Mouse (Mus musculus): ENCODE results near the gene Igfbp7. TPM values are rescaled to one million over a fixed set of nuclear protein-coding genes. Genes with fewer than 3 reads are reported as not detected.

Gene Igfbp7
- polyA plus RNA-seq, 1 experiment from 2014 or later = 60.7 TPM

- no peak overlapping the region for H3K27ac ChIP-seq (replicated peaks; ENCODE audit: low read depth, low read length)
- no peak overlapping the region for H3K4me2 ChIP-seq (ENCODE audit: low read length)
- no peaks in the 10 kb centered on the region for H3K4me1 ChIP-seq (ENCODE audit: control insufficient read depth, insufficient read depth, low read length)
- no peaks in the 10 kb centered on the region for H3K36me3 ChIP-seq (ENCODE audit: control insufficient read depth, insufficient read depth, low read length)
- no peaks in the 10 kb centered on the region for H3K9me3 ChIP-seq (ENCODE audit: control insufficient read depth, low read length)
- DNase-seq (no peak), ATAC-seq (ENCODE audit: low FRiP score, low TSS enrichment) (no peak)
- 84% methylated on average over 9 of the region's 9 CpGs for WGBS
- H3K4me3 ChIP-seq (replicated peaks; ENCODE audit: low read depth, low read length) = no peak overlapping the region
- no peaks in the 10 kb centered on the region for H3K27me3 ChIP-seq (ENCODE audit: control insufficient read depth, insufficient read depth, low read length)
- H3K9ac ChIP-seq (replicated peaks; ENCODE audit: low read length) = no peak overlapping the region
These were observed 25.7 kb upstream of the Igfbp7 start for GRCm38 (mm10) chr5:77433561-77433960.

GRCm38 (mm10) chr5:77433119-77433518 is 25.3 kb upstream of the Igfbp7 start:
- H3K4me1 ChIP-seq (ENCODE audit: control insufficient read depth, insufficient read depth, low read length) = no peaks in the 10 kb centered on the region
- H3K4me2 ChIP-seq (ENCODE audit: low read length) = no peak overlapping the region
- 55% methylated on average over 3 of the region's 3 CpGs for WGBS
- no peaks in the 10 kb centered on the region for H3K27me3 ChIP-seq (ENCODE audit: control insufficient read depth, insufficient read depth, low read length)
- no peaks in the 10 kb centered on the region for H3K36me3 ChIP-seq (ENCODE audit: control insufficient read depth, insufficient read depth, low read length)
- no peaks in the 10 kb centered on the region for H3K9me3 ChIP-seq (ENCODE audit: control insufficient read depth, low read length)
- no peak overlapping the region for H3K27ac ChIP-seq (replicated peaks; ENCODE audit: low read depth, low read length)
- ATAC-seq (ENCODE audit: low FRiP score, low TSS enrichment) (no peak), DNase-seq (no peak)
- H3K9ac ChIP-seq (replicated peaks; ENCODE audit: low read length) = no peak overlapping the region
- no peak overlapping the region for H3K4me3 ChIP-seq (replicated peaks; ENCODE audit: low read depth, low read length)

- H3K36me3 ChIP-seq (ENCODE audit: control insufficient read depth, insufficient read depth, low read length) = no peaks in the 10 kb centered on the region
- no peaks in the 10 kb centered on the region for H3K27me3 ChIP-seq (ENCODE audit: control insufficient read depth, insufficient read depth, low read length)
- H3K4me3 ChIP-seq (replicated peaks; ENCODE audit: low read depth, low read length) = no peak overlapping the region
- ATAC-seq (ENCODE audit: low FRiP score, low TSS enrichment) (no peak), DNase-seq (no peak)
- 62% methylated on average over 2 of the region's 2 CpGs for WGBS
- H3K4me1 ChIP-seq (ENCODE audit: control insufficient read depth, insufficient read depth, low read length) = no peaks in the 10 kb centered on the region
- no peaks in the 10 kb centered on the region for H3K9me3 ChIP-seq (ENCODE audit: control insufficient read depth, low read length)
- H3K27ac ChIP-seq (replicated peaks; ENCODE audit: low read depth, low read length) = no peak overlapping the region
- H3K9ac ChIP-seq (replicated peaks; ENCODE audit: low read length) = no peak overlapping the region
- H3K4me2 ChIP-seq (ENCODE audit: low read length) = no peak overlapping the region
These were observed 24.6 kb upstream of the Igfbp7 start for GRCm38 (mm10) chr5:77432446-77432845.

- no peaks in the 10 kb centered on the region for H3K36me3 ChIP-seq (ENCODE audit: control insufficient read depth, insufficient read depth, low read length)
- H3K4me3 ChIP-seq (replicated peaks; ENCODE audit: low read depth, low read length) = no peak overlapping the region
- H3K4me2 ChIP-seq (ENCODE audit: low read length) = no peak overlapping the region
- H3K9me3 ChIP-seq (ENCODE audit: control insufficient read depth, low read length) = no peaks in the 10 kb centered on the region
- DNase-seq (no peak), ATAC-seq (ENCODE audit: low FRiP score, low TSS enrichment) (no peak)
- no peaks in the 10 kb centered on the region for H3K4me1 ChIP-seq (ENCODE audit: control insufficient read depth, insufficient read depth, low read length)
- no peak overlapping the region for H3K27ac ChIP-seq (replicated peaks; ENCODE audit: low read depth, low read length)
- H3K9ac ChIP-seq (replicated peaks; ENCODE audit: low read length) = no peak overlapping the region
- 84% methylated on average over 9 of the region's 9 CpGs for WGBS
- H3K27me3 ChIP-seq (ENCODE audit: control insufficient read depth, insufficient read depth, low read length) = no peaks in the 10 kb centered on the region
These were observed 23.2 kb upstream of the Igfbp7 start for GRCm38 (mm10) chr5:77431068-77431467.

GRCm38 (mm10) chr5:77430471-77430870 is 22.6 kb upstream of the Igfbp7 start:
- H3K27me3 ChIP-seq (ENCODE audit: control insufficient read depth, insufficient read depth, low read length) = no peaks in the 10 kb centered on the region
- WGBS = 84% methylated on average over 11 of the region's 11 CpGs
- no peak overlapping the region for H3K4me2 ChIP-seq (ENCODE audit: low read length)
- H3K4me3 ChIP-seq (replicated peaks; ENCODE audit: low read depth, low read length) = no peak overlapping the region
- ATAC-seq (ENCODE audit: low FRiP score, low TSS enrichment) (no peak), DNase-seq (no peak)
- no peaks in the 10 kb centered on the region for H3K36me3 ChIP-seq (ENCODE audit: control insufficient read depth, insufficient read depth, low read length)
- H3K4me1 ChIP-seq (ENCODE audit: control insufficient read depth, insufficient read depth, low read length) = no peaks in the 10 kb centered on the region
- no peaks in the 10 kb centered on the region for H3K9me3 ChIP-seq (ENCODE audit: control insufficient read depth, low read length)
- no peak overlapping the region for H3K27ac ChIP-seq (replicated peaks; ENCODE audit: low read depth, low read length)
- no peak overlapping the region for H3K9ac ChIP-seq (replicated peaks; ENCODE audit: low read length)

- no peak overlapping the region for H3K9ac ChIP-seq (replicated peaks; ENCODE audit: low read length)
- no peak overlapping the region for H3K4me2 ChIP-seq (ENCODE audit: low read length)
- ATAC-seq (ENCODE audit: low FRiP score, low TSS enrichment) = no peak
- DNase-seq = no peak
- H3K4me1 ChIP-seq (ENCODE audit: control insufficient read depth, insufficient read depth, low read length) = no peaks in the 10 kb centered on the region
- H3K27ac ChIP-seq (replicated peaks; ENCODE audit: low read depth, low read length) = no peak overlapping the region
- no peak overlapping the region for H3K4me3 ChIP-seq (replicated peaks; ENCODE audit: low read depth, low read length)
- H3K9me3 ChIP-seq (ENCODE audit: control insufficient read depth, low read length) = no peaks in the 10 kb centered on the region
- 87% methylated on average over 4 of the region's 4 CpGs for WGBS
- no peaks in the 10 kb centered on the region for H3K27me3 ChIP-seq (ENCODE audit: control insufficient read depth, insufficient read depth, low read length)
- no peaks in the 10 kb centered on the region for H3K36me3 ChIP-seq (ENCODE audit: control insufficient read depth, insufficient read depth, low read length)
These were observed 22.2 kb upstream of the Igfbp7 start for GRCm38 (mm10) chr5:77430049-77430448.

- DNase-seq (no peak), ATAC-seq (ENCODE audit: low FRiP score, low TSS enrichment) (no peak)
- Histone ChIP-seq H3K27ac (replicated peaks; ENCODE audit: low read depth, low read length) (no peak overlapping the region), H3K9ac (replicated peaks; ENCODE audit: low read length) (no peak overlapping the region), H3K27me3 (ENCODE audit: control insufficient read depth, insufficient read depth, low read length) (no peaks in the 10 kb centered on the region), H3K9me3 (ENCODE audit: control insufficient read depth, low read length) (0 out of 2 replicates have a peak, but pooled peaks cover 4% of the 10 kb centered on the region), H3K4me2 (ENCODE audit: low read length) (no peak overlapping the region), H3K36me3 (ENCODE audit: control insufficient read depth, insufficient read depth, low read length) (no peaks in the 10 kb centered on the region), H3K4me3 (replicated peaks; ENCODE audit: low read depth, low read length) (no peak overlapping the region), H3K4me1 (ENCODE audit: control insufficient read depth, insufficient read depth, low read length) (no peaks in the 10 kb centered on the region)
- WGBS = 90% methylated on average over 4 of the region's 4 CpGs
These were observed 20.7 kb upstream of the Igfbp7 start for GRCm38 (mm10) chr5:77428526-77428925.

- H3K4me3 ChIP-seq (replicated peaks; ENCODE audit: low read depth, low read length) = no peak overlapping the region
- no peak overlapping the region for H3K27ac ChIP-seq (replicated peaks; ENCODE audit: low read depth, low read length)
- DNase-seq = no peak
- no peaks in the 10 kb centered on the region for H3K36me3 ChIP-seq (ENCODE audit: control insufficient read depth, insufficient read depth, low read length)
- no peak for ATAC-seq (ENCODE audit: low FRiP score, low TSS enrichment)
- H3K9ac ChIP-seq (replicated peaks; ENCODE audit: low read length) = no peak overlapping the region
- 0 out of 2 replicates have a peak, but pooled peaks cover 4% of the 10 kb centered on the region for H3K9me3 ChIP-seq (ENCODE audit: control insufficient read depth, low read length)
- H3K27me3 ChIP-seq (ENCODE audit: control insufficient read depth, insufficient read depth, low read length) = no peaks in the 10 kb centered on the region
- H3K4me2 ChIP-seq (ENCODE audit: low read length) = no peak overlapping the region
- 94% methylated on average over 5 of the region's 5 CpGs for WGBS
- no peaks in the 10 kb centered on the region for H3K4me1 ChIP-seq (ENCODE audit: control insufficient read depth, insufficient read depth, low read length)
These were observed 20.1 kb upstream of the Igfbp7 start for GRCm38 (mm10) chr5:77427986-77428385.

GRCm38 (mm10) chr5:77425721-77426500 is 18.1 kb upstream of the Igfbp7 start:
- H3K27ac ChIP-seq (replicated peaks; ENCODE audit: low read depth, low read length) = no peak overlapping the region
- H3K4me3 ChIP-seq (replicated peaks; ENCODE audit: low read depth, low read length) = no peak overlapping the region
- no peaks in the 10 kb centered on the region for H3K4me1 ChIP-seq (ENCODE audit: control insufficient read depth, insufficient read depth, low read length)
- H3K27me3 ChIP-seq (ENCODE audit: control insufficient read depth, insufficient read depth, low read length) = no peaks in the 10 kb centered on the region
- no peak for DNase-seq
- 79% methylated on average over 7 of the region's 7 CpGs for WGBS
- H3K9ac ChIP-seq (replicated peaks; ENCODE audit: low read length) = no peak overlapping the region
- no peak overlapping the region for H3K4me2 ChIP-seq (ENCODE audit: low read length)
- no peaks in the 10 kb centered on the region for H3K36me3 ChIP-seq (ENCODE audit: control insufficient read depth, insufficient read depth, low read length)
- no peak for ATAC-seq (ENCODE audit: low FRiP score, low TSS enrichment)
- H3K9me3 ChIP-seq (ENCODE audit: control insufficient read depth, low read length) = 0 out of 2 replicates have a peak, but pooled peaks cover 4% of the 10 kb centered on the region
